7 mouse cellular contexts compared by ENCODE assay signal in genomic region chr5:129294861-129295542, GRCm38 (mm10).
DNase-seq lines count a peak whose midpoint lies in the region; TF ChIP-seq lines count a peak whose summit lies in the region.
"Not testable (repeated sequence)": the region's sequence is repeated elsewhere in the genome, so short reads cannot be mapped to it uniquely, and the experiment has no call there.

No protein-coding gene starts in this region.

- peak; percentile 36 for DNase-seq in brain, adult 2 months (ENCODE audit: low read depth, low spot score)
- peak in 1 of 2 experiments; percentile 27 for DNase-seq in heart, adult 2 months
- DNase-seq in kidney, adult 2 months = peak; percentile 12
- peak; percentile 31 for DNase-seq in kidney, postnatal 14 days
- peak; percentile 18 to 20 for DNase-seq in layer of hippocampus, postnatal 36 days
- DNase-seq in lung, postnatal 10 days = peak; percentile 9
- peak; percentile 23 to 25 for DNase-seq in right cerebral cortex, postnatal 36 days (ENCODE audit: low spot score in 2 of 2)

- not testable (repeated sequence) for H3K9ac ChIP-seq in heart, adult 2 months (ENCODE audit: low read depth, low read length)

- TF ChIP-seq POLR2A in heart, adult 2 months (IDR thresholded peaks at IDR 0.05; ENCODE audit: insufficient read depth, low read depth, low read length); kidney, adult 2 months (IDR thresholded peaks at IDR 0.05; ENCODE audit: low read depth, low read length): not testable (repeated sequence)

- H3K4me3 ChIP-seq in heart, adult 2 months; kidney, adult 2 months (ENCODE audit: insufficient read depth, low read depth, low read length): not testable (repeated sequence)

- H3K27me3 ChIP-seq in heart, adult 2 months (ENCODE audit: control insufficient read depth, insufficient read depth, low read length); kidney, adult 2 months (replicated peaks; ENCODE audit: control insufficient read depth, insufficient read depth, low read length): not testable (repeated sequence)

- not testable (repeated sequence) for H3K79me2 ChIP-seq in heart, adult 2 months (replicated peaks; ENCODE audit: control insufficient read depth, insufficient read depth, low read length)

- peak overlapping the region; percentile 49 for H3K27ac ChIP-seq in heart, adult 2 months
- H3K27ac ChIP-seq in kidney, adult 2 months (ENCODE audit: insufficient read depth, low read depth, low read length) = not testable (repeated sequence)

- H3K36me3 ChIP-seq in heart, adult 2 months (ENCODE audit: control insufficient read depth, insufficient read depth, low read length); kidney, adult 2 months (ENCODE audit: control insufficient read depth, insufficient read depth, low read length): not testable (repeated sequence)

- TF ChIP-seq EP300 in heart, adult 2 months (IDR thresholded peaks at IDR 0.05; ENCODE audit: insufficient read depth, low read depth, low read length) = not testable (repeated sequence)

- WGBS in heart, adult 2 months = 40% methylated on average over 8 of the region's 8 CpGs
- WGBS in kidney, adult 2 months = 26% methylated on average over 8 of the region's 8 CpGs

- intact Hi-C loops in heart, adult 2 months (cut with DNase I) = loop anchor here (2.0 kb wide), 1 partner anchor 34 kb away; no protein-coding TSS in a partner anchor

- peaks cover 27% of the 10 kb centered on the region for H3K4me1 ChIP-seq in heart, adult 2 months (ENCODE audit: control insufficient read depth, insufficient read depth, low read length)
- not testable (repeated sequence) for H3K4me1 ChIP-seq in kidney, adult 2 months (ENCODE audit: control insufficient read depth, insufficient read depth, low read length)

- not testable (repeated sequence) for TF ChIP-seq CTCF in heart, adult 2 months (IDR thresholded peaks at IDR 0.05); kidney, adult 2 months (conservative IDR thresholded peaks at IDR 0.05; ENCODE audit: insufficient read depth, insufficient read length, low read depth, low read length)
